Mouse (Mus musculus) thymus, adult 2 months (tissue): Measurements from ENCODE around the gene Gse1.

ENCODE experiments used
- CTCF ChIP-seq: fragments of 200-500 bp; IDR thresholded peaks from 2 replicates; pipeline ENCODE4 v1.5.1; 2012; ENCODE audit warnings: mild to moderate bottlenecking, control low read depth, low read length, moderate library complexity, borderline replicate concordance; ENCODE audit not compliant: control insufficient read depth, poor library complexity, insufficient read depth; ENCODE audit errors: extremely low read depth
- POLR2A ChIP-seq: fragments of 200-500 bp; IDR thresholded peaks from 2 replicates; pipeline ENCODE4 v1.6.1; 2012; ENCODE audit warnings: mild to moderate bottlenecking, low read length, control low read depth, moderate library complexity; ENCODE audit not compliant: control insufficient read depth, poor library complexity, insufficient read depth; ENCODE audit errors: extremely low read depth

GRCm38 (mm10) chr8:120282465-120282864 lies 54.2 kb downstream of the Gse1 start:
- TF ChIP-seq CTCF (no peak), POLR2A (no peak)
